Mouse (Mus musculus) cerebellum, adult 9-11 months (tissue): ENCODE results near the gene Vwa1.

Experiments used
- DNase-seq: peaks from one replicate; pipeline ENCODE4 v3.0.0; 2022

Vwa1 gene

GRCm38 (mm10) chr4:155779498-155779897 lies 5.0 kb upstream of the Vwa1 start:
- no peak for DNase-seq

- DNase-seq: peak; percentile 45
Observed at GRCm38 (mm10) chr4:155777816-155778215, 3.3 kb upstream of the Vwa1 start.

GRCm38 (mm10) chr4:155776704-155777335 lies 2.3 kb upstream of the Vwa1 start:
- peak; percentile 43 for DNase-seq

- DNase-seq: peak; percentile 82
Observed at GRCm38 (mm10) chr4:155775855-155776254, 1.4 kb upstream of the Vwa1 start.

- DNase-seq: peak; percentile 82
Observed at GRCm38 (mm10) chr4:155774971-155775740, 658 bp upstream of the Vwa1 start.

GRCm38 (mm10) chr4:155773335-155774078 lies 991 bp downstream of the Vwa1 start:
- DNase-seq: peak; percentile 46

GRCm38 (mm10) chr4:155772786-155773185 lies 1.7 kb downstream of the Vwa1 start:
- peak; percentile 62 for DNase-seq

- DNase-seq: no peak
Observed at GRCm38 (mm10) chr4:155771706-155772105, 2.8 kb downstream of the Vwa1 start.

- DNase-seq: no peak
Observed at GRCm38 (mm10) chr4:155770626-155771025, 3.9 kb downstream of the Vwa1 start.

GRCm38 (mm10) chr4:155769880-155770512 lies 4.5 kb downstream of the Vwa1 start:
- DNase-seq: peak; percentile 93

- DNase-seq: no peak
Observed at GRCm38 (mm10) chr4:155769496-155769879, 5.0 kb downstream of the Vwa1 start.

- DNase-seq: peak; percentile 15
Observed at GRCm38 (mm10) chr4:155762357-155762756, 12.1 kb downstream of the Vwa1 start.

GRCm38 (mm10) chr4:155761356-155762099 lies 13.0 kb downstream of the Vwa1 start:
- peak; percentile 50 for DNase-seq

- DNase-seq: peak; percentile 97
Observed at GRCm38 (mm10) chr4:155760613-155761355, 13.7 kb downstream of the Vwa1 start, which contains the start of gene Atad3a. TSS of gene Atad3a (minus strand) at chr4:155761093.

- peak; percentile 49 for DNase-seq
Observed at GRCm38 (mm10) chr4:155759862-155760612, 14.5 kb downstream of the Vwa1 start.

GRCm38 (mm10) chr4:155757011-155757410 lies 17.5 kb downstream of the Vwa1 start:
- peak; percentile 28 for DNase-seq

GRCm38 (mm10) chr4:155746575-155747490 lies 27.7 kb downstream of the Vwa1 start:
- peak; percentile 76 for DNase-seq

- peak; percentile 91 for DNase-seq
Observed at GRCm38 (mm10) chr4:155746036-155746548, 28.4 kb downstream of the Vwa1 start.

GRCm38 (mm10) chr4:155745136-155745535 lies 29.4 kb downstream of the Vwa1 start:
- DNase-seq: no peak
